Mouse (Mus musculus) kidney, adult 2 months (tissue): ENCODE measurements around the gene Etl4.

Experiments used
- CTCF ChIP-seq: fragments of 200-500 bp; conservative IDR thresholded peaks from 2 replicates; pipeline ENCODE4 v1.5.1; 2011; ENCODE audit warnings: low read depth, mild to moderate bottlenecking, control low read depth, low read length, moderate library complexity, mixed read lengths; ENCODE audit not compliant: insufficient read depth, insufficient read length
- POLR2A ChIP-seq: fragments of 200-500 bp; IDR thresholded peaks from one replicate; pipeline ENCODE4 v1.6.1; 2011; ENCODE audit warnings: low read depth, low read length, control low read depth

- no peak for TF ChIP-seq CTCF
- TF ChIP-seq POLR2A, result no peak
Observed at GRCm38 (mm10) chr2:20422275-20422674, 512.7 kb downstream of the Etl4 start.
